Mouse (Mus musculus) stomach, postnatal 0 days (tissue): Measurements from ENCODE around the gene Ate1.

ENCODE experiments used
- CTCF ChIP-seq: IDR thresholded peaks from 2 replicates; pipeline ENCODE4 v1.5.1; 2016; ENCODE audit warnings: antibody characterized with exemption, low read depth, mild to moderate bottlenecking, moderate library complexity
- EP300 ChIP-seq: optimal IDR thresholded peaks from 2 replicates; pipeline ENCODE3; 2016; ENCODE audit warnings: antibody characterized with exemption

DNA sequence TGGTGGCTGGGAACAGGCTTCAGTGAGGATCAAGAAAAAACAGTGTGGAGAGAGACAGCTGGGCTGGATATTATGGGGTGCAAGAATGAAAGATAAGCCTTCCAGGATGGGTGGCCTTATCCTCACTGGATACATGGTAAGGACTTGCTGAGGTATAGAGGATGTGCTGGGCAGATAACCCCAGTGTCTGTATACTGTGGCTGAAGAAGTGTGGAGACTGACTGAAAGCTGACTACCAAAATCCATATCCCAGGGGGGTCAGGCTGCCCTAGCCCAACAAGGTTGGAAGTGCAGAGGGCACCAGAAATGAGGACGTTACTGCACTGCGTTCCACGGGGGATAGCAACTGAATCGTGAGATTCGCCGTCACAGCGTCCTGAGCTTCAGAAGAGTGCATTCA lies 139.8 kb downstream of the Ate1 start:
- TF ChIP-seq CTCF (no peak), EP300 (no peak)
